Mouse (Mus musculus): ENCODE results near the gene Vmn1r116.
"Not testable (repeated sequence)": the region's sequence is repeated elsewhere in the genome, so short reads cannot be mapped to it uniquely, and the experiment has no call there.

The Vmn1r116 gene

GRCm38 (mm10) chr7:20871956-20872355 lies at the start of gene Vmn1r116:
Gene Vmn1r116 (plus strand): TSS chr7:20872256.
- DNase-seq (ENCODE audit: low read depth) = not testable (repeated sequence)

- not testable (repeated sequence) for DNase-seq (ENCODE audit: low read depth)
These were observed 27.2 kb upstream of the Vmn1r116 start, which contains the start of gene Vmn1r115 for GRCm38 (mm10) chr7:20844885-20845284. Gene Vmn1r115 (minus strand): TSS chr7:20844985.

GRCm38 (mm10) chr7:20884021-20884420 lies 12.0 kb downstream of the Vmn1r116 start, which contains the start of gene Vmn1r117:
Gene Vmn1r117 (minus strand): TSS chr7:20884121.
- DNase-seq (ENCODE audit: low read depth) = not testable (repeated sequence)

GRCm38 (mm10) chr7:20912247-20912646 lies 40.2 kb downstream of the Vmn1r116 start, which contains the start of gene Vmn1r118:
Gene Vmn1r118 (minus strand): TSS chr7:20912347.
- DNase-seq (ENCODE audit: low read depth) = not testable (repeated sequence)

Data from induced T-regulatory cell, adult 2 months (primary cell).